Mouse (Mus musculus): Measurements from ENCODE around the gene Atad2b. TPM values are rescaled to one million over a fixed set of nuclear protein-coding genes. Genes with fewer than 3 reads are reported as not detected.

Atad2b gene
- total and polyA plus RNA-seq, 3 experiments: 28.5 to 123 (median 54.5) TPM

DNA sequence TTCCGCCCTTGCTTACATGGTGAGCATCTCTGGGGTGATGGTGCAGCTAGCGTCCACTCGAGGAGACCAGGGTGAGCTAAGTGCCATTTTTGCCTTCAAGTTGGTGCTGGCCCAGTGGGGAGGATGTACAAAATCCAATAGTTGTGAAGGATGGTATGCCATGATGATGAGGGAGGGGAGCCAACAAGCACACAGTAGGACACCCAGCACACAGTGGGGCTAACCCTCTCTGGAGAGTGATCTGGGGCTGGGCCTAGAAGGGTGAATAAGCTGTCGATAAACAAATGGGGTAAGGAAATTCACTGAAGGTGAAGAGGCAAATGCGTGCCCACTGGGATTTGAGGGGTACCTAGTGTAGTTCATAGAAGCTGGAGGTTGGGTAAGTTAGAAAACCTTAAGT is 167.6 kb downstream of the Atad2b start:
- Histone ChIP-seq H3K9me3 (replicated peaks) (peaks cover 31% of the 10 kb centered on the region), H3K36me3 (replicated peaks) (no peaks in the 10 kb centered on the region), H3K27me3 (ENCODE audit: insufficient read depth, low read length) (no peaks in the 10 kb centered on the region; the same call in 1 of the 2 replicates), H3K4me1 (ENCODE audit: insufficient read depth, low read depth, low read length) (no peaks in the 10 kb centered on the region), H3K4me3 (ENCODE audit: low read depth, low read length) (no peak overlapping the region)
- ATAC-seq (ENCODE audit: extremely low read depth, insufficient number of reproducible peaks, low FRiP score, poor library complexity, severe bottlenecking) (no peak), DNase-seq (ENCODE audit: low spot score) (no peak)
- TF ChIP-seq GATA1 (IDR thresholded peaks at IDR 0.05; ENCODE audit: borderline replicate concordance, low read length) (no peak), POLR2AphosphoS5 (IDR thresholded peaks at IDR 0.05; ENCODE audit: insufficient replicate concordance, low read depth, low read length) (no peak), CTCF (IDR thresholded peaks at IDR 0.05; ENCODE audit: low read depth, low read length) (no peak), GATA2 (IDR thresholded peaks at IDR 0.05; ENCODE audit: borderline replicate concordance, low read depth, low read length) (no peak), TAL1 (conservative IDR thresholded peaks at IDR 0.05; ENCODE audit: low read depth, low read length) (no peak)

DNA sequence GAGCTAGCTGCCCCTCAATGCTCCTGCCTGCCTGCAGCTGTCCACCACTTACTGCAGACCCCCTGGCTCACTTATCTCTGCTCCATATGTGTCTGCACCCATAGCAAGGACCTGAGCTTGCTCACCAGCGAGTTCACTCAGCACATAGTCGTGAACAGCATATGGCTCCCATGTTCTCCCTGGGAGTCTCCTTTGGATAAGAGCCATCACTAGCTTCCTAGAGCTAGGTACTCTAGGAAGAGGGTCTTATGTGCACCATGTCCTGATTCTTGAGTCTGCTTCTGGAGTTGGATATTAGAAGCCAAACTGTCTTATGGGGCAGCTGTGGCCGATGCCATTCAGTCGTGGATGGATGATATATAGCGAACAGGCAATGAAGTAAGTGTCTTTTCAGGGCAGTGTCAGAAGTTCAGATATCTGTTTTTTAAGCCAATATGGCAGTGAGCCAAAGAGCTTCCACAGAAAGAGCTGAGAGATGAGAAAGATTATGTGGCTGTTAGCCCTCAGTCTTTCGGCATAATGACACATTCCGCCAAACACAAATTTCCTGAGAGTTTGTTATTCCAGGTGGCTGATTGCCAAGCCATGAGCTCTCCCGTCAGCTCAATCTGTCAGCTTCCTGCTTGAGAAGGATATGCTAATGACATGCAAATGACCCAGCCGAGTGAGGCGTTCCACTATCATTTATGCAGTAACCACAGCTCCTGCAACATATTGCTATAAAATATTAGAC is 170.8 kb downstream of the Atad2b start:
- ATAC-seq (ENCODE audit: extremely low read depth, insufficient number of reproducible peaks, low FRiP score, poor library complexity, severe bottlenecking) (no peak), DNase-seq (ENCODE audit: low spot score) (no peak)
- Histone ChIP-seq H3K36me3 (replicated peaks) (no peaks in the 10 kb centered on the region), H3K9me3 (replicated peaks) (peaks cover 47% of the 10 kb centered on the region), H3K4me1 (ENCODE audit: insufficient read depth, low read depth, low read length) (no peaks in the 10 kb centered on the region), H3K4me3 (ENCODE audit: low read depth, low read length) (no peak overlapping the region), H3K27me3 (ENCODE audit: insufficient read depth, low read length) (no peaks in the 10 kb centered on the region; the same call in 1 of the 2 replicates)
- TF ChIP-seq GATA1 (IDR thresholded peaks at IDR 0.05; ENCODE audit: borderline replicate concordance, low read length): no peak
- no peak for TF ChIP-seq GATA2 (IDR thresholded peaks at IDR 0.05; ENCODE audit: borderline replicate concordance, low read depth, low read length)
- TF ChIP-seq CTCF (IDR thresholded peaks at IDR 0.05; ENCODE audit: low read depth, low read length): no peak
- TF ChIP-seq POLR2AphosphoS5 (IDR thresholded peaks at IDR 0.05; ENCODE audit: insufficient replicate concordance, low read depth, low read length): no peak
- no peak for TF ChIP-seq TAL1 (conservative IDR thresholded peaks at IDR 0.05; ENCODE audit: low read depth, low read length)

- ATAC-seq (ENCODE audit: extremely low read depth, insufficient number of reproducible peaks, low FRiP score, poor library complexity, severe bottlenecking) (no peak), DNase-seq (ENCODE audit: low spot score) (no peak)
- Histone ChIP-seq H3K9me3 (replicated peaks) (peaks cover 49% of the 10 kb centered on the region), H3K4me3 (ENCODE audit: low read depth, low read length) (no peak overlapping the region), H3K36me3 (replicated peaks) (no peaks in the 10 kb centered on the region), H3K27me3 (ENCODE audit: insufficient read depth, low read length) (no peaks in the 10 kb centered on the region; the same call in 1 of the 2 replicates), H3K4me1 (ENCODE audit: insufficient read depth, low read depth, low read length) (no peaks in the 10 kb centered on the region)
- TF ChIP-seq TAL1 (conservative IDR thresholded peaks at IDR 0.05; ENCODE audit: low read depth, low read length) (no peak), GATA2 (IDR thresholded peaks at IDR 0.05; ENCODE audit: borderline replicate concordance, low read depth, low read length) (no peak), GATA1 (IDR thresholded peaks at IDR 0.05; ENCODE audit: borderline replicate concordance, low read length) (no peak), POLR2AphosphoS5 (IDR thresholded peaks at IDR 0.05; ENCODE audit: insufficient replicate concordance, low read depth, low read length) (no peak), CTCF (IDR thresholded peaks at IDR 0.05; ENCODE audit: low read depth, low read length) (no peak)
These were observed 171.5 kb downstream of the Atad2b start for GRCm38 (mm10) chr12:5088639-5089038.

Other genes with a start within 250 kb of the Atad2b start
- gene Fam228a, start 178.9 kb upstream of the Atad2b start, total RNA-seq (2014; fragmentation: Nextera tagmentation): not detected in 2 replicates
- 0.06 and 0.33 TPM in 2 replicates for gene Fam228a, start 178.9 kb upstream of the Atad2b start, total RNA-seq (2017)
- gene Fam228a, start 178.9 kb upstream of the Atad2b start, polyA plus RNA-seq (2012): not detected in 2 replicates
- not detected in 2 replicates for gene Pfn4, start 148.3 kb upstream of the Atad2b start, total RNA-seq (2014; fragmentation: Nextera tagmentation)
- 0.05 and 0.23 TPM in 2 replicates for gene Pfn4, start 148.3 kb upstream of the Atad2b start, total RNA-seq (2017)
- not detected in 2 replicates for gene Pfn4, start 148.3 kb upstream of the Atad2b start, polyA plus RNA-seq (2012)
- gene Fam228b, start 148.1 kb upstream of the Atad2b start, total RNA-seq (2014; fragmentation: Nextera tagmentation): not detected in 2 replicates
- gene Fam228b, start 148.1 kb upstream of the Atad2b start, total RNA-seq (2017): 0.17 and 0.76 TPM in 2 replicates
- not detected in 2 replicates for gene Fam228b, start 148.1 kb upstream of the Atad2b start, polyA plus RNA-seq (2012)
- gene Sf3b6, start 99.8 kb upstream of the Atad2b start, total RNA-seq (2014; fragmentation: Nextera tagmentation): 44.4 and 65.1 TPM in 2 replicates
- gene Sf3b6, start 99.8 kb upstream of the Atad2b start, total RNA-seq (2017): 185 and 193 TPM in 2 replicates
- 6.1 and 8.2 TPM in 2 replicates for gene Sf3b6, start 99.8 kb upstream of the Atad2b start, polyA plus RNA-seq (2012)
- 7.8 and 10.2 TPM in 2 replicates for gene Fkbp1b, start 75.8 kb upstream of the Atad2b start, total RNA-seq (2014; fragmentation: Nextera tagmentation)
- 8.0 and 9.9 TPM in 2 replicates for gene Fkbp1b, start 75.8 kb upstream of the Atad2b start, total RNA-seq (2017)
- 9.6 and 14.0 TPM in 2 replicates for gene Fkbp1b, start 75.8 kb upstream of the Atad2b start, polyA plus RNA-seq (2012)
- gene Wdcp, start 74.0 kb upstream of the Atad2b start, total RNA-seq (2014; fragmentation: Nextera tagmentation): 12.2 and 12.6 TPM in 2 replicates
- gene Wdcp, start 74.0 kb upstream of the Atad2b start, total RNA-seq (2017): 12.3 and 14.3 TPM in 2 replicates
- 1.6 and 2.1 TPM in 2 replicates for gene Wdcp, start 74.0 kb upstream of the Atad2b start, polyA plus RNA-seq (2012)
- gene Mfsd2b, start 43.0 kb upstream of the Atad2b start, total RNA-seq (2014; fragmentation: Nextera tagmentation): 174 and 182 TPM in 2 replicates
- gene Mfsd2b, start 43.0 kb upstream of the Atad2b start, total RNA-seq (2017): 72.0 and 77.5 TPM in 2 replicates
- gene Mfsd2b, start 43.0 kb upstream of the Atad2b start, polyA plus RNA-seq (2012): 120 and 159 TPM in 2 replicates
- 58.3 and 65.4 TPM in 2 replicates for gene Ubxn2a, start 9.6 kb upstream of the Atad2b start, total RNA-seq (2014; fragmentation: Nextera tagmentation)
- gene Ubxn2a, start 9.6 kb upstream of the Atad2b start, total RNA-seq (2017): 73.9 and 75.5 TPM in 2 replicates
- gene Ubxn2a, start 9.6 kb upstream of the Atad2b start, polyA plus RNA-seq (2012): 14.3 and 22.6 TPM in 2 replicates

Measured in G1E (cell line).